Mouse (Mus musculus): Measurements from ENCODE around the gene Btbd7. TPM values are rescaled to one million over a fixed set of nuclear protein-coding genes. Genes with fewer than 3 reads are reported as not detected.

The Btbd7 gene
- polyA plus RNA-seq, 1 experiment from 2014 or later: 18.1 TPM

Other genes with a start within 250 kb of the Btbd7 start
- gene Itpk1, start 173.5 kb downstream of the Btbd7 start, polyA plus RNA-seq (2015; fragmentation: Nextera tagmentation; extraction: Ambion mirVana): 10.6 and 11.8 TPM in 2 replicates
- 22.0 and 24.4 TPM in 2 replicates for gene Moap1, start 134.8 kb downstream of the Btbd7 start, polyA plus RNA-seq (2015; fragmentation: Nextera tagmentation; extraction: Ambion mirVana)
- gene Tmem251, start 134.7 kb downstream of the Btbd7 start, polyA plus RNA-seq (2015; fragmentation: Nextera tagmentation; extraction: Ambion mirVana): 7.4 and 8.0 TPM in 2 replicates
- gene Gm28051, start 120.7 kb downstream of the Btbd7 start, polyA plus RNA-seq (2015; fragmentation: Nextera tagmentation; extraction: Ambion mirVana): not detected in 2 replicates
- 26.4 and 26.9 TPM in 2 replicates for gene Gon7, start 120.7 kb downstream of the Btbd7 start, polyA plus RNA-seq (2015; fragmentation: Nextera tagmentation; extraction: Ambion mirVana)
- 40.7 and 41.1 TPM in 2 replicates for gene Ubr7, start 120.5 kb downstream of the Btbd7 start, polyA plus RNA-seq (2015; fragmentation: Nextera tagmentation; extraction: Ambion mirVana)
- gene Gm20604, start 119.8 kb downstream of the Btbd7 start, polyA plus RNA-seq (2015; fragmentation: Nextera tagmentation; extraction: Ambion mirVana): 22.8 and 26.5 TPM in 2 replicates
- gene Cox8c, start 20.8 kb upstream of the Btbd7 start, polyA plus RNA-seq (2015; fragmentation: Nextera tagmentation; extraction: Ambion mirVana): not detected in 2 replicates
- gene Unc79, start 70.4 kb upstream of the Btbd7 start, polyA plus RNA-seq (2015; fragmentation: Nextera tagmentation; extraction: Ambion mirVana): 0.18 and 0.65 TPM in 2 replicates

Measured in lung, embryonic 16.5 days (tissue).